ENCODE assay signal across 26 mouse cellular contexts in genomic region chr5:4303616-4304015, GRCm38 (mm10).
DNase-seq lines count a peak whose midpoint lies in the region; ATAC-seq and TF ChIP-seq lines count a peak whose summit lies in the region.
"Had no signal": no experiment of that assay in that cellular context is flagged by ENCODE, and none has a peak within 500 bp of the region (broad histone marks: within the 10 kb centered on the region; RNA-seq: fewer than 3 reads in every experiment).

No protein-coding gene starts in this region.

- H3K27ac ChIP-seq in hindbrain, embryonic 14.5 days, result no peak overlapping the region
- H3K27ac ChIP-seq: embryonic facial prominence, embryonic 12.5 days; embryonic facial prominence, embryonic 15.5 days; gastrocnemius, adult 2 months; heart, embryonic 15.5 days; hindbrain, embryonic 15.5 days had no signal

- WGBS in hindbrain, embryonic 14.5 days, result 6% methylated on average over 4 of the region's 4 CpGs

- H3K36me3 ChIP-seq in hindbrain, embryonic 14.5 days (replicated peaks; ENCODE audit: control insufficient read depth, insufficient read depth), result no peaks in the 10 kb centered on the region
- H3K36me3 ChIP-seq: embryonic facial prominence, embryonic 12.5 days; embryonic facial prominence, embryonic 15.5 days; heart, embryonic 12.5 days; heart, embryonic 15.5 days; hindbrain, embryonic 15.5 days had no signal

- ATAC-seq in hindbrain, embryonic 14.5 days (ENCODE audit: low FRiP score), result no peak
- ATAC-seq: activated CD4-positive, CD25-positive, alpha-beta regulatory T cell, adult 4 months; forebrain, embryonic 14.5 days; forebrain, postnatal 0 days; intestine, postnatal 0 days had no signal

- no peaks in the 10 kb centered on the region for H3K9me3 ChIP-seq in hindbrain, embryonic 14.5 days (ENCODE audit: control insufficient read depth, low read length)
- H3K9me3 ChIP-seq: embryonic facial prominence, embryonic 12.5 days; embryonic facial prominence, embryonic 15.5 days; heart, embryonic 12.5 days; heart, embryonic 15.5 days; hindbrain, embryonic 15.5 days had no signal

- no peak overlapping the region for H3K9ac ChIP-seq in hindbrain, embryonic 14.5 days
- H3K9ac ChIP-seq: embryonic facial prominence, embryonic 12.5 days; embryonic facial prominence, embryonic 15.5 days; forebrain, postnatal 0 days; heart, embryonic 12.5 days; heart, embryonic 15.5 days; hindbrain, embryonic 15.5 days had no signal

- peaks cover 8% of the 10 kb centered on the region; the same call in 1 of the 2 replicates for H3K4me1 ChIP-seq in hindbrain, embryonic 14.5 days (replicated peaks; ENCODE audit: control insufficient read depth, insufficient read depth, low read length)
- H3K4me1 ChIP-seq: embryonic facial prominence, embryonic 12.5 days; embryonic facial prominence, embryonic 15.5 days; heart, embryonic 12.5 days; heart, embryonic 15.5 days had no signal

- no peak for TF ChIP-seq CTCF in brain, embryonic 14.5 days (IDR thresholded peaks at IDR 0.05; ENCODE audit: borderline replicate concordance, extremely low read depth, insufficient read depth, insufficient read length)

- H3K4me2 ChIP-seq in hindbrain, embryonic 14.5 days (replicated peaks), result no peak overlapping the region
- H3K4me2 ChIP-seq: embryonic facial prominence, embryonic 12.5 days; embryonic facial prominence, embryonic 15.5 days; heart, embryonic 12.5 days; heart, embryonic 15.5 days; hindbrain, embryonic 15.5 days had no signal

- DNase-seq in adrenal gland, adult (ENCODE audit: inconsistent age in 2 of 2, low spot score in 1 of 2), result peak; percentile 49 to 76
- DNase-seq in adrenal gland, postnatal 4 days (ENCODE audit: low spot score in 2 of 2), result no peak
- peak; percentile 9 for DNase-seq in adrenal gland, postnatal 14 days
- no peak for DNase-seq in adrenal gland, adult 8-10 months
- DNase-seq in WW6 (ENCODE audit: low read depth, low spot score), result peak; percentile 26
- peak; percentile 29 for DNase-seq in brain, embryonic 14.5 days (ENCODE audit: low read depth)
- no peak for DNase-seq in right cerebral cortex, adult 2 months (ENCODE audit: low spot score in 2 of 2)
- no peak for DNase-seq in hindbrain, embryonic 14.5 days (ENCODE audit: low spot score)
- DNase-seq: cerebellum, adult 18-20 months; cerebellum, adult 9-10 months; cerebellum, postnatal 14 days; forebrain, postnatal 0 days; gastrocnemius, adult 2 months; gastrocnemius, postnatal 14 days; heart, adult 18-20 months; heart, postnatal 10 days; heart, postnatal 4 days; kidney, adult 2 months had no signal

- H3K27me3 ChIP-seq in hindbrain, embryonic 14.5 days (ENCODE audit: control insufficient read depth, insufficient read depth, low read length), result no peaks in the 10 kb centered on the region
- H3K27me3 ChIP-seq: embryonic facial prominence, embryonic 12.5 days; embryonic facial prominence, embryonic 15.5 days; heart, embryonic 12.5 days; heart, embryonic 15.5 days; hindbrain, embryonic 15.5 days had no signal

- no peak for TF ChIP-seq POLR2A in brain, embryonic 14.5 days (IDR thresholded peaks at IDR 0.05; ENCODE audit: borderline replicate concordance, extremely low read depth, insufficient read depth, insufficient read length, poor library complexity, severe bottlenecking)

- no peak overlapping the region for H3K4me3 ChIP-seq in hindbrain, embryonic 14.5 days (replicated peaks; ENCODE audit: low read length)
- H3K4me3 ChIP-seq: embryonic facial prominence, embryonic 12.5 days; embryonic facial prominence, embryonic 15.5 days; gastrocnemius, adult 2 months; heart, embryonic 12.5 days; heart, embryonic 15.5 days; hindbrain, embryonic 15.5 days had no signal

Comparison
In these comparisons a context has a peak if more than half of its experiments do, and no peak if none do; other contexts are left out.
1. DNase-seq: peak in adrenal gland, adult (2 of 2), adrenal gland, postnatal 14 days (single experiment), WW6 (single experiment) and brain, embryonic 14.5 days (single experiment); none in adrenal gland, postnatal 4 days (0 of 2), adrenal gland, adult 8-10 months (single experiment), right cerebral cortex, adult 2 months (0 of 2) and hindbrain, embryonic 14.5 days (single experiment).